Mouse (Mus musculus) heart, embryonic 11.5 days (tissue): ENCODE results near the gene Ciita. TPM values are rescaled to one million over a fixed set of nuclear protein-coding genes. Genes with fewer than 3 reads are reported as not detected.

Experiments used
- ATAC-seq: fragments of 200-750 bp; cut with Nextera tagmentation; replicated peaks from 2 replicates; pipeline ENCODE4 v1.8.0; 2017; ENCODE audit warnings: moderate library complexity; ENCODE audit not compliant: insufficient number of reproducible peaks, low FRiP score, low TSS enrichment
- H3K27ac ChIP-seq: fragments of 300-500 bp; sonication (generic); 2 replicates; pipeline ENCODE4 v1.5.1; 2014; ENCODE audit warnings: mild to moderate bottlenecking, low read depth, low read length
- H3K27me3 ChIP-seq: fragments of 300-500 bp; sonication (generic); 2 replicates; pipeline ENCODE4 v1.6.1; 2014; ENCODE audit warnings: mild to moderate bottlenecking, low read length, mixed read lengths; ENCODE audit not compliant: control insufficient read depth, insufficient read depth
- H3K36me3 ChIP-seq: fragments of 300-500 bp; sonication (generic); 2 replicates; pipeline ENCODE4 v1.6.1; 2014; ENCODE audit warnings: mild to moderate bottlenecking, low read length, moderate library complexity, mixed read lengths; ENCODE audit not compliant: control insufficient read depth, insufficient read depth
- H3K4me1 ChIP-seq: fragments of 300-500 bp; sonication (generic); 2 replicates; pipeline ENCODE4 v1.6.1; 2014; ENCODE audit warnings: low read length; ENCODE audit not compliant: control insufficient read depth, insufficient read depth
- H3K4me2 ChIP-seq: fragments of 300-500 bp; sonication (generic); 2 replicates; pipeline ENCODE4 v1.6.1; 2014; ENCODE audit warnings: mild to moderate bottlenecking, moderate library complexity
- H3K4me3 ChIP-seq: fragments of 300-500 bp; sonication (generic); 2 replicates; pipeline ENCODE4 v1.5.1; 2014; ENCODE audit warnings: low read depth, low read length
- H3K9ac ChIP-seq: fragments of 300-500 bp; sonication (generic); 2 replicates; pipeline ENCODE4 v1.6.1; 2014; ENCODE audit warnings: mild to moderate bottlenecking, low read depth, low read length, moderate library complexity
- H3K9me3 ChIP-seq: fragments of 300-500 bp; sonication (generic); replicated peaks from 2 replicates; pipeline ENCODE4 v1.6.1; 2016; ENCODE audit warnings: low read length; ENCODE audit not compliant: control insufficient read depth
- WGBS: fragments of 180-500 bp; shearing (Covaris S2); extraction: QIAGEN DNeasy Blood & Tissue Kit; methylation state at CpG from one replicate; pipeline ENCODE4 v1.1.7; 2014; ENCODE audit not compliant: insufficient replicate concordance; 5-methylcytosine and 5-hydroxymethylcytosine counted together
- polyA plus RNA-seq: library from polyadenylated mRNA; unstranded; fragments of >200 nt; fragmentation: Nextera tagmentation; extraction: Ambion mirVana; gene quantifications from 2 replicates; pipeline ENCODE4 v1.2.1, GENCODE M21; 2014

Ciita gene
- polyA plus RNA-seq, 1 experiment from 2014 or later = 0.19 TPM

DNA sequence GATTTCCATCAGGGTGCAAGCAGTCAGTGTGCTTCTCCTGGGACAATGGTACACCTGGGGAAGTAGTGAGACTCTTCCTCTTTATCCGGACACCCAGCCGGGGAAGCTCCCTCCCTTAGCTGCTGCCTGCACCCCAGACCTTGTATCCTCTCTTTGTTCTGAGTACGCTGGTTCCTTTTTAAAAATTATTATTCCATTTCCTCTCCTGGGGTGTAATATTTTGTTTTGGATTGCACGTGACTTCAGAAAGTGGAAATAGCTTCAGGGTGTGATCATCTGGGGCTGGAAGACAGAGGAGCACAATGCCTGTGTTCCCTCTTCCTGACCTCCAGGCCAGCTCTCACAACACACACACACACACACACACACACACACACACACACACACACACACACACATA lies 2.5 kb downstream of the Ciita start:
- Histone ChIP-seq H3K4me3 (no peak overlapping the region), H3K4me2 (no peak overlapping the region), H3K9me3 (no peaks in the 10 kb centered on the region), H3K27me3 (0 out of 2 replicates have a peak, but pooled peaks cover 3% of the 10 kb centered on the region), H3K36me3 (no peaks in the 10 kb centered on the region), H3K27ac (no peak overlapping the region), H3K9ac (no peak overlapping the region), H3K4me1 (no peaks in the 10 kb centered on the region)
- 61% methylated on average over 4 of the region's 4 CpGs for WGBS
- no peak for ATAC-seq

DNA sequence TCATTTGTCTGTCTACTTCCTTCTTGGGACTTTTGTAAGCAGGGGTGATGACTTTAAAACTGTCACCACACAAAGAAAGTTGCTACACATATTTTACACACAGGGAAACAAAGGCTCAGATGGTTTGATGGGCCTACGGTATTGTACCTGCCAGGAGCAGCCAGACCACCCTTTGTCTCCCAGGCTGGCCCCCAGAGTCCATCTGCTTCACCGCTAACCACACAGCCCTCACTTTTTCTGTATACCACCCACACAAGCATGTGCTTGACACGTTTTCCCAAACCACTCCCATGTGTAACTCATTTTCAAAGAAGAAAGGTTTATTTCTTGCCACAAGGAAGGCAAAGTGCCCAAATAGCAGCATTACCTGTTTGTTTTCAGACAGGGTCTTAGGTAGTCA lies 7.1 kb downstream of the Ciita start:
- Histone ChIP-seq H3K4me3 (no peak overlapping the region), H3K4me2 (no peak overlapping the region), H3K36me3 (no peaks in the 10 kb centered on the region), H3K27ac (no peak overlapping the region), H3K27me3 (peaks cover 26% of the 10 kb centered on the region), H3K4me1 (peaks cover 12% of the 10 kb centered on the region), H3K9me3 (no peaks in the 10 kb centered on the region), H3K9ac (no peak overlapping the region)
- 69% methylated on average over 3 of the region's 3 CpGs for WGBS
- no peak for ATAC-seq

GRCm38 (mm10) chr16:10487895-10488493 lies 8.1 kb downstream of the Ciita start:
- no peaks in the 10 kb centered on the region for H3K36me3 ChIP-seq
- no peak overlapping the region for H3K9ac ChIP-seq
- WGBS = 73% methylated on average over 8 of the region's 8 CpGs

GRCm38 (mm10) chr16:10488769-10489481 lies 9.1 kb downstream of the Ciita start:
- peaks cover 12% of the 10 kb centered on the region for H3K4me1 ChIP-seq
- 77% methylated on average over 7 of the region's 7 CpGs for WGBS
- H3K4me2 ChIP-seq = peak overlapping the region; percentile 69; the same call in 1 of the 2 replicates
- H3K4me3 ChIP-seq = no peak overlapping the region
- no peak for ATAC-seq
- H3K36me3 ChIP-seq = no peaks in the 10 kb centered on the region
- no peak overlapping the region for H3K9ac ChIP-seq
- H3K27me3 ChIP-seq = peaks cover 26% of the 10 kb centered on the region
- no peak overlapping the region for H3K27ac ChIP-seq
- H3K9me3 ChIP-seq = no peaks in the 10 kb centered on the region

More at GRCm38 (mm10) chr16:10487895-10488493, 8.1 kb downstream of the Ciita start:
- Histone ChIP-seq H3K4me1 (peaks cover 12% of the 10 kb centered on the region), H3K27me3 (peaks cover 26% of the 10 kb centered on the region), H3K9me3 (no peaks in the 10 kb centered on the region), H3K4me3 (no peak overlapping the region), H3K4me2 (no peak overlapping the region), H3K27ac (no peak overlapping the region)
- no peak for ATAC-seq

DNA sequence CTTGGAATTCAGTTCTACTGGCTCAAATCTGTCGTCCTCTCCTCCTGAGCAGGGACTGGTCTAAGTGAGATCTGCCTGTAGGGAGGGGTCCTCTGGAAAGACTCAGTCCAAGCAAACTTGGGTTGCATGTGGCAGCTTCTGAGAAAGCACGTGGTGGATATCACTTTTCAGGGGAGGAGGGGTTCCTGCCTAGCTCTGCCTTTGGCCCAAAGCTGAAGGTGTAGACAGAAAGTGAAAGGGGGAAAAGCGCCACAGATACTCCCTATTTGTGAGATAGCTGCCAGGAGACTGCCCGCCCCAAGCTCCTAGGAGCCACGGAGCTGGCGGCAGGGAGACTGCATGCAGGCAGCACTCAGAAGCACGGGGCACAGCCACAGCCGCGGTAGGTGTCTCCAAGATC lies 9.6 kb downstream of the Ciita start:
- 6% methylated on average over 9 of the region's 9 CpGs for WGBS
- H3K36me3 ChIP-seq = no peaks in the 10 kb centered on the region
- peaks cover 12% of the 10 kb centered on the region for H3K4me1 ChIP-seq
- peaks cover 23% of the 10 kb centered on the region for H3K27me3 ChIP-seq
- peak overlapping the region; percentile 69 for H3K4me2 ChIP-seq
- peak overlapping the region; percentile 32 for H3K4me3 ChIP-seq
- H3K9ac ChIP-seq = peak overlapping the region; percentile 29; the same call in 1 of the 2 replicates
- no peak for ATAC-seq
- H3K27ac ChIP-seq = no peak overlapping the region
- no peaks in the 10 kb centered on the region for H3K9me3 ChIP-seq

- H3K4me3 ChIP-seq = peak overlapping the region; percentile 32
- peaks cover 23% of the 10 kb centered on the region for H3K27me3 ChIP-seq
- H3K9me3 ChIP-seq = no peaks in the 10 kb centered on the region
- H3K27ac ChIP-seq = no peak overlapping the region
- ATAC-seq = no peak
- H3K4me1 ChIP-seq = peaks cover 12% of the 10 kb centered on the region
- WGBS = 12% methylated on average over 12 of the region's 14 CpGs
- peak overlapping the region; percentile 29; the same call in 1 of the 2 replicates for H3K9ac ChIP-seq
- no peaks in the 10 kb centered on the region for H3K36me3 ChIP-seq
- peak overlapping the region; percentile 69 for H3K4me2 ChIP-seq
Measured at GRCm38 (mm10) chr16:10489904-10490457, 10.1 kb downstream of the Ciita start.

GRCm38 (mm10) chr16:10490503-10491150 lies 10.8 kb downstream of the Ciita start:
- H3K4me1 ChIP-seq = peaks cover 12% of the 10 kb centered on the region
- H3K9me3 ChIP-seq = no peaks in the 10 kb centered on the region
- H3K36me3 ChIP-seq = no peaks in the 10 kb centered on the region
- 70% methylated on average over 18 of the region's 18 CpGs for WGBS
- H3K4me3 ChIP-seq = no peak overlapping the region
- no peak for ATAC-seq
- H3K27me3 ChIP-seq = peaks cover 23% of the 10 kb centered on the region
- H3K9ac ChIP-seq = no peak overlapping the region
- H3K4me2 ChIP-seq = no peak overlapping the region
- no peak overlapping the region for H3K27ac ChIP-seq

GRCm38 (mm10) chr16:10491716-10492115 lies 11.9 kb downstream of the Ciita start:
- ATAC-seq = no peak
- Histone ChIP-seq H3K27me3 (peaks cover 23% of the 10 kb centered on the region), H3K9ac (no peak overlapping the region), H3K4me2 (no peak overlapping the region), H3K27ac (no peak overlapping the region), H3K36me3 (no peaks in the 10 kb centered on the region), H3K4me1 (peaks cover 12% of the 10 kb centered on the region), H3K9me3 (no peaks in the 10 kb centered on the region), H3K4me3 (no peak overlapping the region)
- 70% methylated on average over 4 of the region's 4 CpGs for WGBS
